Mouse (Mus musculus) brain, embryonic 14.5 days (tissue): Measurements from ENCODE around the gene Olfr868. TPM values are rescaled to one million over a fixed set of nuclear protein-coding genes. Genes with fewer than 3 reads are reported as not detected.

Experiments
- DNase-seq: peaks from one replicate; pipeline ENCODE4 v3.0.0-alpha.2; 2011; ENCODE audit warnings: low read depth
- CTCF ChIP-seq: fragments of 200-500 bp; IDR thresholded peaks from 2 replicates; pipeline ENCODE4 v1.5.1; 2012; ENCODE audit warnings: inconsistent platforms, mild to moderate bottlenecking, moderate library complexity, borderline replicate concordance; ENCODE audit not compliant: insufficient read depth, insufficient read length; ENCODE audit errors: extremely low read depth
- POLR2A ChIP-seq: fragments of 200-500 bp; IDR thresholded peaks from 2 replicates; pipeline ENCODE4 v1.6.1; 2012; ENCODE audit warnings: mild to moderate bottlenecking, inconsistent platforms, borderline replicate concordance; ENCODE audit not compliant: poor library complexity, insufficient read depth, insufficient read length, severe bottlenecking; ENCODE audit errors: extremely low read depth
- polyA plus RNA-seq: library from polyadenylated mRNA; depleted of rRNA; stranded (reverse); fragments of >200 nt; gene quantifications from 2 replicates; pipeline ENCODE4 v1.2.3, GENCODE M21; 2012; rRNA removed

Olfr868 gene
- not detected in 2 replicates for polyA plus RNA-seq

- no peak for DNase-seq
- TF ChIP-seq CTCF (no peak), POLR2A (no peak)
Measured at GRCm38 (mm10) chr9:20098326-20098725, at the start of gene Olfr868. Gene Olfr868 (plus strand): TSS chr9:20098626.

GRCm38 (mm10) chr9:20057462-20057861, 41.0 kb upstream of the Olfr868 start, which contains the start of gene Olfr867:
Gene Olfr867 (minus strand): TSS chr9:20057562.
- TF ChIP-seq CTCF: no peak
- no peak for TF ChIP-seq POLR2A
- no peak for DNase-seq

GRCm38 (mm10) chr9:20070236-20070635, 28.2 kb upstream of the Olfr868 start:
- TF ChIP-seq CTCF: no peak
- no peak for TF ChIP-seq POLR2A
- no peak for DNase-seq

- TF ChIP-seq POLR2A: no peak
- TF ChIP-seq CTCF: no peak
- no peak for DNase-seq
Measured at GRCm38 (mm10) chr9:20071291-20071690, 27.1 kb upstream of the Olfr868 start.

GRCm38 (mm10) chr9:20073523-20074177, 24.8 kb upstream of the Olfr868 start:
- no peak for TF ChIP-seq CTCF
- no peak for TF ChIP-seq POLR2A
- DNase-seq: no peak

GRCm38 (mm10) chr9:20128709-20129108, 30.3 kb downstream of the Olfr868 start, which contains the start of gene Olfr869:
Gene Olfr869 (plus strand): TSS chr9:20129009.
- DNase-seq: no peak
- TF ChIP-seq CTCF (no peak), POLR2A (no peak)

GRCm38 (mm10) chr9:20149706-20150105, 51.3 kb downstream of the Olfr868 start:
- DNase-seq: no peak
- TF ChIP-seq CTCF (no peak), POLR2A (no peak)

Other genes starting within 250 kb of the Olfr868 start
- gene Olfr860, start 248.9 kb upstream of the Olfr868 start, polyA plus RNA-seq: not detected in 2 replicates
- not detected in 2 replicates for gene Olfr862, start 210.6 kb upstream of the Olfr868 start, polyA plus RNA-seq
- not detected in 2 replicates for gene Olfr77, start 181.8 kb upstream of the Olfr868 start, polyA plus RNA-seq
- not detected in 2 replicates for gene Olfr866, start 70.6 kb upstream of the Olfr868 start, polyA plus RNA-seq
- not detected in 2 replicates for gene Olfr867, start 41.1 kb upstream of the Olfr868 start, polyA plus RNA-seq
- gene Olfr869, start 30.4 kb downstream of the Olfr868 start, polyA plus RNA-seq: not detected in 2 replicates
- not detected in 2 replicates for gene Olfr870, start 75.4 kb downstream of the Olfr868 start, polyA plus RNA-seq
- gene Olfr871, start 113.6 kb downstream of the Olfr868 start, polyA plus RNA-seq: not detected in 2 replicates
- not detected in 2 replicates for gene Olfr872, start 138.5 kb downstream of the Olfr868 start, polyA plus RNA-seq
- not detected in 2 replicates for gene Olfr39, start 183.7 kb downstream of the Olfr868 start, polyA plus RNA-seq
- not detected in 2 replicates for gene Olfr873, start 199.9 kb downstream of the Olfr868 start, polyA plus RNA-seq
- gene Olfr18, start 237.5 kb downstream of the Olfr868 start, polyA plus RNA-seq: 0.10 and 0.25 TPM in 2 replicates